Mouse (Mus musculus): ENCODE measurements around the gene Cd151. TPM values are rescaled to one million over a fixed set of nuclear protein-coding genes. Genes with fewer than 3 reads are reported as not detected.

The Cd151 gene
- total RNA-seq, 2 experiments from 2014 or later: 27.5 to 33.8 TPM

Other genes with a start within 250 kb of the Cd151 start
- gene Phrf1, start 238.6 kb upstream of the Cd151 start, total RNA-seq (2021): 10 to 100 TPM; 65.9 to 66.6 TPM
- gene Irf7, start 200.9 kb upstream of the Cd151 start, total RNA-seq (2021): 1 to 10 TPM in 1 of 2 experiments, not detected in 1; 1.4 TPM
- gene Cdhr5, start 190.6 kb upstream of the Cd151 start, total RNA-seq (2021): not detected
- not detected for gene Sct, start 188.3 kb upstream of the Cd151 start, total RNA-seq (2021)
- under 1 TPM; 0.15 to 0.27 TPM for gene Drd4, start 175.4 kb upstream of the Cd151 start, total RNA-seq (2021)
- 100 to 1,000 TPM; 164 to 170 TPM for gene Deaf1, start 139.7 kb upstream of the Cd151 start, total RNA-seq (2021)
- gene Tmem80, start 139.7 kb upstream of the Cd151 start, total RNA-seq (2021): 10 to 100 TPM; 23.6 to 30.6 TPM
- gene Eps8l2, start 128.5 kb upstream of the Cd151 start, total RNA-seq (2021): 1 to 10 TPM; 1.3 to 1.8 TPM
- 100 to 1,000 TPM; 102 to 119 TPM for gene Taldo1, start 75.2 kb upstream of the Cd151 start, total RNA-seq (2021)
- 10 to 100 TPM; 36.0 to 42.6 TPM for gene Gatd1, start 53.3 kb upstream of the Cd151 start, total RNA-seq (2021)
- gene Cend1, start 37.9 kb upstream of the Cd151 start, total RNA-seq (2021): 100 to 1,000 TPM; 338 to 362 TPM
- 100 to 1,000 TPM; 331 to 339 TPM for gene Slc25a22, start 29.5 kb upstream of the Cd151 start, total RNA-seq (2021)
- gene Pidd1, start 23.4 kb upstream of the Cd151 start, total RNA-seq (2021): 1 to 10 TPM; 1.2 to 2.4 TPM
- gene Rplp2, start 20.0 kb upstream of the Cd151 start, total RNA-seq (2021): 100 to 1,000 TPM; 572 to 599 TPM
- 10 to 100 TPM; 22.9 to 28.8 TPM for gene Pnpla2, start 12.2 kb upstream of the Cd151 start, total RNA-seq (2021)
- gene Cracr2b, start 6.3 kb upstream of the Cd151 start, total RNA-seq (2021): 1 to 10 TPM; 5.3 to 5.6 TPM
- gene Polr2l, start 7.7 kb downstream of the Cd151 start, total RNA-seq (2021): 10 to 100 TPM; 43.8 to 44.4 TPM
- 10 to 100 TPM; 23.2 to 23.7 TPM for gene Tspan4, start 7.8 kb downstream of the Cd151 start, total RNA-seq (2021)
- gene Chid1, start 72.5 kb downstream of the Cd151 start, total RNA-seq (2021): 10 to 100 TPM; 72.0 to 73.5 TPM
- 100 to 1,000 TPM; 230 to 231 TPM for gene Ap2a2, start 94.8 kb downstream of the Cd151 start, total RNA-seq (2021)
- gene Muc6, start 187.9 kb downstream of the Cd151 start, total RNA-seq (2021): not detected
- gene Muc2, start 222.9 kb downstream of the Cd151 start, total RNA-seq (2021): under 1 TPM; 0.55 to 0.70 TPM